Mouse (Mus musculus): ENCODE measurements around the gene Dach1.

- TF ChIP-seq POLR2A (IDR thresholded peaks at IDR 0.05; ENCODE audit: borderline replicate concordance, control insufficient read depth, low read depth, low read length) (no peak), CTCF (IDR thresholded peaks at IDR 0.05; ENCODE audit: control insufficient read depth, insufficient read depth, low read length) (no peak)
These were observed 82.2 kb downstream of the Dach1 start for GRCm38 (mm10) chr14:98087355-98087754.

All from bone marrow, adult 2 months (tissue).